Mouse (Mus musculus) heart, adult 2 months (tissue): ENCODE data around the gene Fbxw7. TPM values are rescaled to one million over a fixed set of nuclear protein-coding genes. Genes with fewer than 3 reads are reported as not detected.
A peak's percentile ranks its signal among the peaks of the same experiment; 100 is the strongest.
"Not testable (repeated sequence)": the region's sequence is repeated elsewhere in the genome, so short reads cannot be mapped to it uniquely, and the experiment has no call there.

ENCODE experiments used
- DNase-seq, 2 experiments: peaks; one replicate each; pipeline ENCODE4 v3.0.0; 2021
- H3K27ac ChIP-seq: fragments of 200-600 bp; 2 replicates; pipeline ENCODE4 v1.8.1; 2022
- H3K27me3 ChIP-seq: fragments of 200-500 bp; 2 replicates; pipeline ENCODE4 v1.6.1; 2012; ENCODE audit warnings: mild to moderate bottlenecking, low read length, inconsistent platforms, mixed read lengths; ENCODE audit not compliant: control insufficient read depth, insufficient read depth
- H3K36me3 ChIP-seq: fragments of 200-500 bp; 2 replicates; pipeline ENCODE4 v1.6.1; 2012; ENCODE audit warnings: low read length, inconsistent platforms; ENCODE audit not compliant: control insufficient read depth, insufficient read depth
- H3K4me1 ChIP-seq: fragments of 200-500 bp; 2 replicates; pipeline ENCODE4 v1.6.1; 2011; ENCODE audit warnings: low read length; ENCODE audit not compliant: control insufficient read depth, insufficient read depth
- H3K4me3 ChIP-seq: fragments of 200-600 bp; 2 replicates; pipeline ENCODE4 v1.8.1; 2022
- H3K79me2 ChIP-seq: fragments of 200-500 bp; replicated peaks from 2 replicates; pipeline ENCODE4 v1.6.1; 2012; ENCODE audit warnings: mild to moderate bottlenecking, inconsistent platforms, low read length, moderate library complexity, mixed read lengths; ENCODE audit not compliant: control insufficient read depth, insufficient read depth
- H3K9ac ChIP-seq: fragments of 200-500 bp; 2 replicates; pipeline ENCODE4 v1.6.1; 2012; ENCODE audit warnings: low read depth, mild to moderate bottlenecking, control low read depth, inconsistent platforms, low read length, mixed read lengths
- CTCF ChIP-seq: fragments of 200-600 bp; IDR thresholded peaks from 2 replicates; pipeline ENCODE4 v1.8.1; 2022; ENCODE audit warnings: antibody characterized with exemption, mild to moderate bottlenecking, moderate library complexity
- EP300 ChIP-seq: fragments of 200-500 bp; IDR thresholded peaks from 2 replicates; pipeline ENCODE4 v1.6.1; 2011; ENCODE audit warnings: low read depth, low read length, control low read depth; ENCODE audit not compliant: insufficient read depth
- POLR2A ChIP-seq: fragments of 200-500 bp; IDR thresholded peaks from 2 replicates; pipeline ENCODE4 v1.6.1; 2011; ENCODE audit warnings: mild to moderate bottlenecking, low read depth, low read length, control low read depth; ENCODE audit not compliant: insufficient read depth
- WGBS: fragments of 180-500 bp; shearing (Covaris S2); methylation state at CpG from one replicate; pipeline ENCODE4 v1.1.7; 2018; 5-methylcytosine and 5-hydroxymethylcytosine counted together
- intact Hi-C: fragments of 180-260 bp; cut with DNase I; formaldehyde crosslinking; loops from one replicate; pipeline ENCODE4 v1.15.1; 2025
- polyA plus RNA-seq: library from polyadenylated mRNA; depleted of rRNA; stranded (reverse); fragments of >200 nt; gene quantifications from 2 replicates; pipeline ENCODE4 v1.2.3, GENCODE M21; 2012
- total RNA-seq, 2 experiments: library from RNA; stranded (reverse); gene quantifications; 2 replicates each; pipeline ENCODE4 v1.2.3; 2021

Gene Fbxw7
- total and polyA plus RNA-seq, 3 experiments = 14.3 to 44.9 (median 42.8) TPM

- no peak for TF ChIP-seq EP300
- TF ChIP-seq CTCF = no peak
- no peak for TF ChIP-seq POLR2A
- no peak for DNase-seq
- H3K27ac ChIP-seq = no peak overlapping the region
- H3K79me2 ChIP-seq = peaks cover 1% of the 10 kb centered on the region; the same call in 1 of the 2 replicates
- 97% methylated on average over 1 of the region's 1 CpGs for WGBS
- intact Hi-C loops = no loop called here
- no peak overlapping the region for H3K4me3 ChIP-seq
- peaks cover 2% of the 10 kb centered on the region for H3K4me1 ChIP-seq
- no peak overlapping the region for H3K9ac ChIP-seq
- no peaks in the 10 kb centered on the region for H3K27me3 ChIP-seq
- H3K36me3 ChIP-seq = no peaks in the 10 kb centered on the region
Observed at GRCm38 (mm10) chr3:84860669-84861068, 45.6 kb downstream of the Fbxw7 start.

GRCm38 (mm10) chr3:84861817-84862216, 46.7 kb downstream of the Fbxw7 start:
- 94% methylated on average over 3 of the region's 3 CpGs for WGBS
- H3K27ac ChIP-seq, H3K4me1 ChIP-seq, intact Hi-C loops, H3K9ac ChIP-seq, H3K36me3 ChIP-seq, H3K79me2 ChIP-seq, H3K4me3 ChIP-seq, H3K27me3 ChIP-seq, DNase-seq: not testable (repeated sequence)

GRCm38 (mm10) chr3:84865684-84866083, 50.6 kb downstream of the Fbxw7 start:
- no peak overlapping the region for H3K4me3 ChIP-seq
- H3K27ac ChIP-seq = no peak overlapping the region
- peaks cover 10% of the 10 kb centered on the region; the same call in 1 of the 2 replicates for H3K36me3 ChIP-seq
- TF ChIP-seq EP300 = no peak
- TF ChIP-seq CTCF = no peak
- no peak for TF ChIP-seq POLR2A
- intact Hi-C loops = loop anchor here (2.0 kb wide), 1 partner anchor 13 kb away; no protein-coding TSS in a partner anchor
- 74% methylated on average over 3 of the region's 3 CpGs for WGBS
- peaks cover 6% of the 10 kb centered on the region for H3K4me1 ChIP-seq
- no peaks in the 10 kb centered on the region for H3K27me3 ChIP-seq
- no peak for DNase-seq
- H3K79me2 ChIP-seq = no peaks in the 10 kb centered on the region; the same call in 1 of the 2 replicates
- no peak overlapping the region for H3K9ac ChIP-seq

GRCm38 (mm10) chr3:84866866-84867265, 51.8 kb downstream of the Fbxw7 start:
- TF ChIP-seq CTCF (no peak), EP300 (no peak), POLR2A (no peak)
- no peaks in the 10 kb centered on the region for H3K27me3 ChIP-seq
- 83% methylated on average over 4 of the region's 4 CpGs for WGBS
- H3K4me1 ChIP-seq = peaks cover 6% of the 10 kb centered on the region
- no peak for DNase-seq
- no peak overlapping the region for H3K9ac ChIP-seq
- no peak overlapping the region for H3K4me3 ChIP-seq
- no peak overlapping the region for H3K27ac ChIP-seq
- peaks cover 10% of the 10 kb centered on the region; the same call in 1 of the 2 replicates for H3K36me3 ChIP-seq
- H3K79me2 ChIP-seq = no peaks in the 10 kb centered on the region
- intact Hi-C loops = loop anchor here (2.0 kb wide), 1 partner anchor 14 kb away; no protein-coding TSS in a partner anchor

- no peak overlapping the region for H3K9ac ChIP-seq
- no peaks in the 10 kb centered on the region for H3K79me2 ChIP-seq
- WGBS = 78% methylated on average over 1 of the region's 1 CpGs
- no peak for DNase-seq
- peaks cover 6% of the 10 kb centered on the region for H3K4me1 ChIP-seq
- no peak for TF ChIP-seq CTCF
- TF ChIP-seq POLR2A = no peak
- H3K36me3 ChIP-seq = peaks cover 10% of the 10 kb centered on the region; the same call in 1 of the 2 replicates
- H3K27ac ChIP-seq = peak overlapping the region; percentile 24
- H3K27me3 ChIP-seq = no peaks in the 10 kb centered on the region
- no peak overlapping the region for H3K4me3 ChIP-seq
- intact Hi-C loops = loop anchor here (2.0 kb wide), 1 partner anchor 15 kb away; no protein-coding TSS in a partner anchor
Observed at GRCm38 (mm10) chr3:84867434-84867975, 52.4 kb downstream of the Fbxw7 start.

GRCm38 (mm10) chr3:84867991-84868390, 52.9 kb downstream of the Fbxw7 start:
- no peak for TF ChIP-seq EP300
- TF ChIP-seq POLR2A = no peak
- no peak for TF ChIP-seq CTCF
- Histone ChIP-seq H3K36me3 (peaks cover 10% of the 10 kb centered on the region; the same call in 1 of the 2 replicates), H3K9ac (no peak overlapping the region), H3K79me2 (no peaks in the 10 kb centered on the region), H3K4me3 (no peak overlapping the region), H3K27me3 (no peaks in the 10 kb centered on the region), H3K4me1 (peaks cover 6% of the 10 kb centered on the region), H3K27ac (peak overlapping the region; percentile 24)
- intact Hi-C loops = loop anchor here (2.0 kb wide), 1 partner anchor 15 kb away; no protein-coding TSS in a partner anchor
- DNase-seq = no peak
- WGBS = 44% methylated on average over 1 of the region's 1 CpGs
